Mouse (Mus musculus) lung, postnatal 0 days (tissue): ENCODE data around the gene Fscn1.

ENCODE experiments used
- CTCF ChIP-seq: IDR thresholded peaks from 2 replicates; pipeline ENCODE4 v1.5.1; 2016; ENCODE audit warnings: antibody characterized with exemption, mild to moderate bottlenecking
- EP300 ChIP-seq: IDR thresholded peaks from 2 replicates; pipeline ENCODE4 v1.6.1; 2016; ENCODE audit warnings: antibody characterized with exemption, mild to moderate bottlenecking, control low read depth

DNA sequence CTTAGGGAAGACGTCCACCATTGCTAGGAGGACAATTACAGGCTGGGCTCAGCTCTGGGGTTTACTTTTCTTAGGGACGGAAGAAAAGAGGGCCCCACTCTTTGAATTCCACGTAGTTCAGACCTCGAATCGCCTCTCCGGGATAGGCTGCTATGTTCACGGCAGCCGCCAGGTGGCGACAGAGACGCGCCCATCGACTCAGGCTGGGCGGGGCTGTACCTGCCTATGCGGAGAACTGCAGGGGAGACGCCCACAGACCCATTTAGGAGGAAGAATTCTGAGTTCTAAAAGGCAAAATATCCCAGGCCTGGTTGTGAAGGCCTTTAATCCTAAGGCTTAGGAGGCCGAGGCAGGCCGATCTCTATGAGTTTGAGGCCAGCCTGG is 23.8 kb upstream of the Fscn1 start:
- peak; percentile 97 for TF ChIP-seq CTCF
- TF ChIP-seq EP300 = no peak
